Mouse (Mus musculus): ENCODE measurements around the gene Fbxo46. TPM values are rescaled to one million over a fixed set of nuclear protein-coding genes. Genes with fewer than 3 reads are reported as not detected.

Fbxo46 gene
- polyA plus RNA-seq, 1 experiment from 2014 or later: 8.1 TPM

DNA sequence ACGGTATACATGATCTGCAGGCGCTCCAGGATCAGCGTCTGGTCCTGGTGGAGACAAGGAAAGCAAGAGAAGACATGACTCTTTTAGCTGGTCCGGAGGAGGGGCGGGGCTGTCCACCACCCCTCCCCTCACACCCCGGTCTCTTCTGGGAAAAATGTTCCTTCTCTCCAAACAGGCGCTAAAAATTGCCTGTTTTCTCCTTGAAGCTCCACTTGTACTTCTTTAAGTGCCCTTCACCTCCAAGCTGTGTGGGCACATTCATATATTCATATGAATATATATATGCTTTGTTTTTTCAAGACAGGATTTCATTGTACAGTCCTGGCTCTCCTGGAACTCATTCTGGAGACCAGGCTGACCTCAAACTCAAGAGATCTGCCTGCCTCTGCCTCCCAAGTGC, 43.3 kb downstream of the Fbxo46 start:
- Histone ChIP-seq H3K4me2 (ENCODE audit: low read length) (no peak overlapping the region), H3K4me1 (replicated peaks; ENCODE audit: control insufficient read depth, insufficient read depth, low read length) (peaks cover 22% of the 10 kb centered on the region), H3K9me3 (ENCODE audit: control insufficient read depth, low read length) (no peaks in the 10 kb centered on the region), H3K9ac (ENCODE audit: low read length) (no peak overlapping the region), H3K36me3 (ENCODE audit: control insufficient read depth, insufficient read depth, low read length) (no peaks in the 10 kb centered on the region), H3K27ac (ENCODE audit: low read depth) (no peak overlapping the region), H3K27me3 (replicated peaks; ENCODE audit: control insufficient read depth, insufficient read depth, low read length) (peaks cover 21% of the 10 kb centered on the region), H3K4me3 (ENCODE audit: low read depth, low read length) (no peak overlapping the region)
- DNase-seq (ENCODE audit: low spot score) (no peak), ATAC-seq (replicated peaks; ENCODE audit: low FRiP score, low TSS enrichment, low read depth) (no peak)
- WGBS: 80% methylated on average over 7 of the region's 7 CpGs

DNA sequence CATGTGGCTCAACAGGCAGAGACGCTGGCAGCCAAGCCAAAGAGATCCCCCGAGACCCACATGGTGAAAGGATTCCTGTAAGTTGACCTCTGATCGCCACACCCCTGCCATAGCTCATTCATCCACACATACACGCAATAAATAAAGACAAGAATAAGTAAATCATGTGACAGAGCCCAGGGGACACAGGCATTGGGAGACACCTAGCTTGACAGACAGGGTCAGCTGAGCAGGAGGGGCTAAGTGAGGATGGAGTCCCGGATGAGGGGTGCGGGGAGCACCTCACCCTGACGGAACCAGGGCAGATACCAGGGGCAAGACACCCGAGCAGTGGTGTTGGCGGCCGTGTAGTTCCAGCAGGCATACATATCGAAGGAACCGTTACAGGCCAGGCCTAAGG, 44.1 kb downstream of the Fbxo46 start:
- Histone ChIP-seq H3K36me3 (ENCODE audit: control insufficient read depth, insufficient read depth, low read length) (no peaks in the 10 kb centered on the region), H3K4me3 (ENCODE audit: low read depth, low read length) (no peak overlapping the region), H3K27me3 (replicated peaks; ENCODE audit: control insufficient read depth, insufficient read depth, low read length) (peaks cover 21% of the 10 kb centered on the region), H3K4me1 (replicated peaks; ENCODE audit: control insufficient read depth, insufficient read depth, low read length) (peaks cover 22% of the 10 kb centered on the region), H3K27ac (ENCODE audit: low read depth) (no peak overlapping the region), H3K4me2 (ENCODE audit: low read length) (peak overlapping the region; percentile 11), H3K9ac (ENCODE audit: low read length) (no peak overlapping the region), H3K9me3 (ENCODE audit: control insufficient read depth, low read length) (no peaks in the 10 kb centered on the region)
- ATAC-seq (replicated peaks; ENCODE audit: low FRiP score, low TSS enrichment, low read depth) (peak; percentile 22; the same call in 1 of the 2 replicates), DNase-seq (ENCODE audit: low spot score) (no peak)
- WGBS: 19% methylated on average over 12 of the region's 12 CpGs

DNA sequence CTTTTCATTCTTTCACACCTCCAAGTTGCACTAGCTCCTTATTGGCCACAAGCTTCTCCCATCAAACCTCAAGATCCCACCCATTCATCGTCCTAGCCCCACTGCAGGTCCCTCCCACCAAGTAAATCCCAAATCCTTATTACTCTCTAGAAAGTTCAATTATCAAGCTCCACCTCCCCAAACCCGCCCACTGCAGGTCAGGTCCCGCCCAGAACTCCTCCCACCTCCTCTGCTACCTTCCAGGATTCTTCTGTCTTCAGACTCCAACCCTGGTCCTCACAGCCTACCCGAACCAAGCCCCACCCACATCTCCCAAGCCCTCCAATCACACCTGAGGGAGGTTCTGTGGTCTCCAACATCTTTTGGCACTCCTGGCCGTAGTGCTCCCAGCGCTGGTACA, 44.5 kb downstream of the Fbxo46 start:
- no peaks in the 10 kb centered on the region for H3K36me3 ChIP-seq (ENCODE audit: control insufficient read depth, insufficient read depth, low read length)
- H3K27ac ChIP-seq (ENCODE audit: low read depth): no peak overlapping the region
- no peaks in the 10 kb centered on the region for H3K9me3 ChIP-seq (ENCODE audit: control insufficient read depth, low read length)
- peak overlapping the region; percentile 33 for H3K4me2 ChIP-seq (ENCODE audit: low read length)
- ATAC-seq (replicated peaks; ENCODE audit: low FRiP score, low TSS enrichment, low read depth) (peak; percentile 58), DNase-seq (ENCODE audit: low spot score) (no peak)
- no peak overlapping the region for H3K4me3 ChIP-seq (ENCODE audit: low read depth, low read length)
- 1% methylated on average over 6 of the region's 6 CpGs for WGBS
- H3K27me3 ChIP-seq (replicated peaks; ENCODE audit: control insufficient read depth, insufficient read depth, low read length): peaks cover 18% of the 10 kb centered on the region
- peaks cover 22% of the 10 kb centered on the region for H3K4me1 ChIP-seq (replicated peaks; ENCODE audit: control insufficient read depth, insufficient read depth, low read length)
- no peak overlapping the region for H3K9ac ChIP-seq (ENCODE audit: low read length)

DNA sequence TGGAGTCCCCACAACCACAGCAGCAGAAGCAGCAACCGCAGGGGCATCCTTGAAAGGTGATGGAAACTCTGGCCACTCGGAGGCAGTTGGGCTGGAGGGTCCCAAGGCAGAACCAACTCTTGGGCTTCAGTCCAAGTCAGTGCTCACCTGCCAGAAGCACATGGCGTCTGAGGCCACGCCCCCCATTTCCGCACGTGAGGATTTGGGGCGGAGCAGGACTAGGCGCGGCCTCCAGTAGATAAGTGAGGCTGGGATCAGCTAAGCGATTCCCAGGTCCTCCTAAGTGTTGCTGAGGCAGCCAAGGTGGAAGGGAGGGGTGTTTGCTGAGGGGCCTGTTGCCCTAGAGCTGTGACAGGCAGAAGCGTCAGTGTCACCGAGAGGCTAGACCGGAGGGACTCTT, 45.3 kb downstream of the Fbxo46 start:
- Histone ChIP-seq H3K4me3 (ENCODE audit: low read depth, low read length) (no peak overlapping the region), H3K27ac (ENCODE audit: low read depth) (no peak overlapping the region), H3K4me2 (ENCODE audit: low read length) (peak overlapping the region; percentile 33), H3K36me3 (ENCODE audit: control insufficient read depth, insufficient read depth, low read length) (no peaks in the 10 kb centered on the region), H3K9ac (ENCODE audit: low read length) (no peak overlapping the region), H3K4me1 (replicated peaks; ENCODE audit: control insufficient read depth, insufficient read depth, low read length) (peaks cover 22% of the 10 kb centered on the region), H3K9me3 (ENCODE audit: control insufficient read depth, low read length) (no peaks in the 10 kb centered on the region), H3K27me3 (replicated peaks; ENCODE audit: control insufficient read depth, insufficient read depth, low read length) (peaks cover 10% of the 10 kb centered on the region)
- DNase-seq (ENCODE audit: low spot score) (no peak), ATAC-seq (replicated peaks; ENCODE audit: low FRiP score, low TSS enrichment, low read depth) (peak; percentile 48)
- WGBS: 3% methylated on average over 13 of the region's 13 CpGs

DNA sequence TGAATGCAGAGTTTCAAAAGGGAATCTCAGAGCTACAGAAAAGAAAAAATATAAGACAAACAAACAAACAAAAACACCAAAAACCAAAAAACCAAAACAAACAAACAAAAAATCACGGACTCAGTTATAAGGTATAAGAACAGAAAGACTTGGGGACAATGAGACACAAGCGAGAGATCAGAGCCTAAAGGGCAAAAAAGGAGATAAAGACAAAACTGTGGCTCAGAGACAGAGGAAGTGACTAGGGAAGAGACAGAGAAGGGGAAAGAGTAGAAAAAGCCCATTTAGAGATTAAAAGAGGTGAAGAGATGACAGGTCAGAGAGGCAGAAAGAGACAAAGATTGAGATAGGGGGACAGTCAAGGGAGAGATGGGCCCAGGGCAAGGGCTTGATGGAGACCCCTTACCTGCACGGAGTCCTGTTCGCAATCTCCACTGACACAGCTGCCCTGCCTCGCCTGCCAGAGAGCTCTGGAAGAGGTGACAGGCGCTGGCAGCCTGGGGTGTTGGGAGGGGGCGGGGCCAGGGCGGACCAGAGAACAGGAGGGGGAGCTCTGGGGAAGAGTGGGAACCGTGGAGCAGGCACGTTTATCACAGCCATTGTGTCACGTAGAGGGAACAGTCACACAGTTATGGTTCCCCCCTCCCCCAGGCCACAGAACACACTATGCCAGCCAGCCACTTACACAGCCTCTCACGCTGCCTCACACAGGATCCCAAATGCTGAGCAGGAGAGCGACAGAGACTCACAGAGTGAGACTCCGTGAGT, 46.2 kb downstream of the Fbxo46 start, which contains the start of gene Gipr:
Gipr (minus strand) TSS at position 472 of the 768 bp plus-strand sequence.
- H3K4me3 ChIP-seq (ENCODE audit: low read depth, low read length): no peak within 1 kb of the TSS
- WGBS: 10% methylated on average over 14 of the region's 14 CpGs
- peak within 1 kb of the TSS; percentile 33 for H3K4me2 ChIP-seq (ENCODE audit: low read length)
- ATAC-seq (replicated peaks; ENCODE audit: low FRiP score, low TSS enrichment, low read depth): no peak
- H3K4me1 ChIP-seq (replicated peaks; ENCODE audit: control insufficient read depth, insufficient read depth, low read length): peaks cover 22% of the 10 kb centered on the region
- no peaks in the 10 kb centered on the region for H3K36me3 ChIP-seq (ENCODE audit: control insufficient read depth, insufficient read depth, low read length)
- H3K9ac ChIP-seq (ENCODE audit: low read length): no peak within 1 kb of the TSS
- no peak for DNase-seq (ENCODE audit: low spot score)
- H3K27me3 ChIP-seq (replicated peaks; ENCODE audit: control insufficient read depth, insufficient read depth, low read length): peaks cover 8% of the 10 kb centered on the region; the same call in 1 of the 2 replicates
- H3K27ac ChIP-seq (ENCODE audit: low read depth): no peak within 1 kb of the TSS
- no peaks in the 10 kb centered on the region for H3K9me3 ChIP-seq (ENCODE audit: control insufficient read depth, low read length)

DNA sequence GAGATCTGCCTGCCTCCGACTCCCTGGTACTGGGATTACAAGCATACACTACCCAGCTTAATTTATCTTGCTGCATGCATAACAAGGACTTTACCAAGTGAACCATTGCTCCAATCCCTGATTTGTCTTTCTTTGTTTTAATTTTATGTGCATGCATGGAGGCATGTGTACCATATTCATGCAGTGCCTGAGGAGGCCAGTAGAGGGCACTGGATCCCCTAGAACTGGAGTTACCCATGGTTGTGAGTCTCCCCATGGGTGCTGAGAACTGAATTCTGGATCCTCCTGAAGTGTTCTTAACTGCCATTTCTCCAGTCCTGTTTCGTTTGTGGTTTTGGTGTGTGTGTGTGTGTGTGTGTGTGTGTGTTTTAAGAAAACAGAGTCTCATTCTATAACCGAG, 47.3 kb downstream of the Fbxo46 start:
- H3K27me3 ChIP-seq (replicated peaks; ENCODE audit: control insufficient read depth, insufficient read depth, low read length): peaks cover 8% of the 10 kb centered on the region; the same call in 1 of the 2 replicates
- H3K27ac ChIP-seq (ENCODE audit: low read depth): no peak overlapping the region
- H3K4me1 ChIP-seq (replicated peaks; ENCODE audit: control insufficient read depth, insufficient read depth, low read length): peaks cover 22% of the 10 kb centered on the region
- ATAC-seq (replicated peaks; ENCODE audit: low FRiP score, low TSS enrichment, low read depth): no peak
- H3K9me3 ChIP-seq (ENCODE audit: control insufficient read depth, low read length): no peaks in the 10 kb centered on the region
- 89% methylated on average over 3 of the region's 3 CpGs for WGBS
- H3K9ac ChIP-seq (ENCODE audit: low read length): no peak overlapping the region
- no peaks in the 10 kb centered on the region for H3K36me3 ChIP-seq (ENCODE audit: control insufficient read depth, insufficient read depth, low read length)
- no peak overlapping the region for H3K4me3 ChIP-seq (ENCODE audit: low read depth, low read length)
- no peak for DNase-seq (ENCODE audit: low spot score)
- H3K4me2 ChIP-seq (ENCODE audit: low read length): no peak overlapping the region

DNA sequence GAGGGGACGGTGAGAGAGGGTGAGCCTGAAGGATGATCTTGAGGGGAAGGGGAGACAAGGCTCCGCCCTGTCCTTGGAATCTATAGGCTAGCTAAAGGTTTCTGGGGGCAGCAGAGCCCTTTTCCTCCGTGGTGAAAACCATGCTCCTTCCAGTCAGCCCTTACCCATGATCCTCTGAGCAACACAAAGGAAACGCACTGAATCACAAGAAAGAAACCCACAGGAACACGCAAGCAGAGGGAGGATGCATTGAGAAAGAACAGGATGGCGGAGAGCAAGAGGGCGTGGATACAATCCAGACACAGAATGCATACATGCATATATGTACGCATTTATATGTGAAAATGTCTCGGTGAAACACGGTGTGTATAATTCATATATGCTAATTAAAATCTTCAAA, 49.8 kb downstream of the Fbxo46 start:
- ATAC-seq (replicated peaks; ENCODE audit: low FRiP score, low TSS enrichment, low read depth) (no peak), DNase-seq (ENCODE audit: low spot score) (no peak)
- peak overlapping the region; percentile 59 for H3K27ac ChIP-seq (ENCODE audit: low read depth)
- H3K4me1 ChIP-seq (replicated peaks; ENCODE audit: control insufficient read depth, insufficient read depth, low read length): peaks cover 29% of the 10 kb centered on the region
- WGBS: 59% methylated on average over 10 of the region's 10 CpGs
- H3K27me3 ChIP-seq (replicated peaks; ENCODE audit: control insufficient read depth, insufficient read depth, low read length): peaks cover 8% of the 10 kb centered on the region; the same call in 1 of the 2 replicates
- H3K4me2 ChIP-seq (ENCODE audit: low read length): no peak overlapping the region
- H3K4me3 ChIP-seq (ENCODE audit: low read depth, low read length): no peak overlapping the region
- no peak overlapping the region for H3K9ac ChIP-seq (ENCODE audit: low read length)
- H3K9me3 ChIP-seq (ENCODE audit: control insufficient read depth, low read length): no peaks in the 10 kb centered on the region
- no peaks in the 10 kb centered on the region for H3K36me3 ChIP-seq (ENCODE audit: control insufficient read depth, insufficient read depth, low read length)

DNA sequence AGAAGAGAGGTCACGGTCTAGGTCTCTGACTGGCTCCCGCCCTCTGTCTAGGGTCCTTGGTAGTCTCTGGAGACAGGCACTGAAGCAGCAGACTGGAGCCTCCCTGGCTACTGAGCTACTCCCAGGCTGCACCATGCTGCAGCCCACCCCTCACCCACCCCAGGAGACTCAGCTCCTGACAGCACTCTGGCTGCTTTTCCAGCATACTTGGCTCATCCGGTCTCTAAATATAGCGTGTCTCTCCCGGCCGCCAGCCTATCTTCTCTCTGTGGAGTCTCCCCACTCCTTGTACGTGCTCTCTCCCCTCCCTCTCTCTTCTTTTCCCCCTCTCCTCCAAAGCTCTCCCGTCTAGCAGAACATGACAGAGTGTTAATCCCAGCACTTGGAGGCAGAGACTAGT, 50.5 kb downstream of the Fbxo46 start:
- Histone ChIP-seq H3K27me3 (replicated peaks; ENCODE audit: control insufficient read depth, insufficient read depth, low read length) (peaks cover 1% of the 10 kb centered on the region; the same call in 1 of the 2 replicates), H3K4me1 (replicated peaks; ENCODE audit: control insufficient read depth, insufficient read depth, low read length) (peaks cover 23% of the 10 kb centered on the region; the same call in 1 of the 2 replicates), H3K4me2 (ENCODE audit: low read length) (no peak overlapping the region), H3K27ac (ENCODE audit: low read depth) (peak overlapping the region; percentile 59), H3K9me3 (ENCODE audit: control insufficient read depth, low read length) (no peaks in the 10 kb centered on the region), H3K9ac (ENCODE audit: low read length) (no peak overlapping the region), H3K36me3 (ENCODE audit: control insufficient read depth, insufficient read depth, low read length) (no peaks in the 10 kb centered on the region), H3K4me3 (ENCODE audit: low read depth, low read length) (no peak overlapping the region)
- ATAC-seq (replicated peaks; ENCODE audit: low FRiP score, low TSS enrichment, low read depth) (peak; percentile 43; the same call in 1 of the 2 replicates), DNase-seq (ENCODE audit: low spot score) (no peak)
- WGBS: 44% methylated on average over 8 of the region's 8 CpGs

DNA sequence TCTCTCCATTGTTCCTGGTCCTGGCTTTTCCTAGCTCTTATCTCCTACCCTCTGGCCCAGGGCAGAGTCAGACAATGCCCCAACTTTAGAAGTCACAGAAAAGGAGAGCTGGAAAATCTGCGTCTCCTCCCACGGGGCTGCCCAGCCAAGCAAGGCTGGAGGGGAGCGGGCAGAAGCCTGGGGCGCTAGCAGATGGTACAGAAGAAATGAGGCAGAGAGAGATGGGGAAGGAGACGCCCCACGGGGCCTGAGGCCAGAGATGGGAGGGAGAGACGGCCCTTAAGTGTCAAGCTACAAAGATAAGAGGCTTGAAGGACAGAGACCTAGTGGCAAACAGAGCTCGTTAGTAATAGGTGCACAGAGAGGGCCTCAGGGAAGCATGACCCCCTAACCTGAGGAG, 52.2 kb downstream of the Fbxo46 start:
- Histone ChIP-seq H3K27me3 (replicated peaks; ENCODE audit: control insufficient read depth, insufficient read depth, low read length) (peaks cover 17% of the 10 kb centered on the region), H3K9ac (ENCODE audit: low read length) (no peak overlapping the region), H3K27ac (ENCODE audit: low read depth) (no peak overlapping the region), H3K4me3 (ENCODE audit: low read depth, low read length) (no peak overlapping the region), H3K4me1 (replicated peaks; ENCODE audit: control insufficient read depth, insufficient read depth, low read length) (peaks cover 25% of the 10 kb centered on the region; the same call in 1 of the 2 replicates), H3K9me3 (ENCODE audit: control insufficient read depth, low read length) (no peaks in the 10 kb centered on the region), H3K4me2 (ENCODE audit: low read length) (no peak overlapping the region), H3K36me3 (ENCODE audit: control insufficient read depth, insufficient read depth, low read length) (no peaks in the 10 kb centered on the region)
- no peak for DNase-seq (ENCODE audit: low spot score)
- 56% methylated on average over 8 of the region's 8 CpGs for WGBS
- ATAC-seq (replicated peaks; ENCODE audit: low FRiP score, low TSS enrichment, low read depth): no peak
